ENCODE assay signal across 7 mouse cellular contexts in genomic region chr8:94433981-94434466, GRCm38 (mm10). TPM values are rescaled to one million over a fixed set of nuclear protein-coding genes. Genes with fewer than 3 reads are reported as not detected.
A peak's percentile ranks its signal among the peaks of the same experiment; 100 is the strongest.
DNase-seq lines count a peak whose midpoint lies in the region; ATAC-seq and TF ChIP-seq lines count a peak whose summit lies in the region.

Gene Nlrc5, plus strand, starts transcription at chr8:94434356.

- no peaks in the 10 kb centered on the region for H3K4me1 ChIP-seq in embryonic facial prominence, embryonic 11.5 days (ENCODE audit: control insufficient read depth, insufficient read depth, low read length)
- no peaks in the 10 kb centered on the region for H3K4me1 ChIP-seq in limb, embryonic 11.5 days (ENCODE audit: control insufficient read depth, insufficient read depth, low read length)
- H3K4me1 ChIP-seq in midbrain, embryonic 13.5 days (replicated peaks): peaks cover 9% of the 10 kb centered on the region
- H3K4me1 ChIP-seq in small intestine, adult 2 months (ENCODE audit: control insufficient read depth, insufficient read depth, insufficient read length, low read length): peaks cover 2% of the 10 kb centered on the region; the same call in 1 of the 2 replicates

- H3K4me2 ChIP-seq in embryonic facial prominence, embryonic 11.5 days (ENCODE audit: low read depth, low read length): peak within 1 kb of the TSS; percentile 84
- H3K4me2 ChIP-seq in limb, embryonic 11.5 days (ENCODE audit: low read depth, severe bottlenecking): peak within 1 kb of the TSS; percentile 85
- peak within 1 kb of the TSS; percentile 67 for H3K4me2 ChIP-seq in midbrain, embryonic 13.5 days (replicated peaks)

- H3K27ac ChIP-seq in embryonic facial prominence, embryonic 11.5 days (replicated peaks; ENCODE audit: low read depth, low read length): no peak within 1 kb of the TSS
- no peak within 1 kb of the TSS for H3K27ac ChIP-seq in limb, embryonic 11.5 days (replicated peaks; ENCODE audit: low read depth, low read length)
- H3K27ac ChIP-seq in midbrain, embryonic 13.5 days: no peak within 1 kb of the TSS
- H3K27ac ChIP-seq in small intestine, adult 2 months (ENCODE audit: insufficient read depth, low read depth, low read length): peak within 1 kb of the TSS; percentile 37; the same call in 1 of the 2 replicates

- peak; percentile 15; the same call in 1 of the 2 replicates for TF ChIP-seq CTCF in small intestine, adult 2 months (IDR thresholded peaks at IDR 0.05; ENCODE audit: extremely low read depth, insufficient read length, insufficient replicate concordance, low read depth, low read length)

- no peaks in the 10 kb centered on the region for H3K9me3 ChIP-seq in embryonic facial prominence, embryonic 11.5 days (replicated peaks; ENCODE audit: control insufficient read depth, low read length)
- no peaks in the 10 kb centered on the region for H3K9me3 ChIP-seq in limb, embryonic 11.5 days (ENCODE audit: control insufficient read depth, low read length)
- H3K9me3 ChIP-seq in midbrain, embryonic 13.5 days: no peaks in the 10 kb centered on the region

- 2% methylated on average over 29 of the region's 29 CpGs for WGBS in embryonic facial prominence, embryonic 11.5 days
- 1% methylated on average over 29 of the region's 29 CpGs for WGBS in limb, embryonic 11.5 days
- 3% methylated on average over 29 of the region's 29 CpGs for WGBS in midbrain, embryonic 13.5 days
- WGBS in small intestine, adult 2 months: 1% methylated on average over 29 of the region's 29 CpGs

- peak; percentile 70 to 77 for DNase-seq in adrenal gland, adult 18-20 months (ENCODE audit: low spot score in 2 of 2)
- peak; percentile 68 for DNase-seq in embryonic facial prominence, embryonic 11.5 days (ENCODE audit: low spot score)
- peak; percentile 99 for DNase-seq in heart, adult 11 months
- DNase-seq in kidney, adult 18-20 months: peak; percentile 82
- peak; percentile 66 for DNase-seq in limb, embryonic 11.5 days (ENCODE audit: low spot score)

- H3K36me3 ChIP-seq in embryonic facial prominence, embryonic 11.5 days (replicated peaks; ENCODE audit: control insufficient read depth, insufficient read depth, low read depth, low read length): no peaks in the 10 kb centered on the region
- no peaks in the 10 kb centered on the region for H3K36me3 ChIP-seq in limb, embryonic 11.5 days (ENCODE audit: control insufficient read depth, insufficient read depth, low read length)
- H3K36me3 ChIP-seq in midbrain, embryonic 13.5 days: no peaks in the 10 kb centered on the region
- no peaks in the 10 kb centered on the region for H3K36me3 ChIP-seq in small intestine, adult 2 months (ENCODE audit: control insufficient read depth, insufficient read depth, low read length)

- no peak for TF ChIP-seq POLR2A in small intestine, adult 2 months (IDR thresholded peaks at IDR 0.05; ENCODE audit: low read depth, low read length)

- H3K27me3 ChIP-seq in embryonic facial prominence, embryonic 11.5 days (ENCODE audit: control insufficient read depth, insufficient read depth, low read length): peaks cover 5% of the 10 kb centered on the region; the same call in 1 of the 2 replicates
- H3K27me3 ChIP-seq in limb, embryonic 11.5 days (ENCODE audit: control insufficient read depth, insufficient read depth, low read length): peaks cover 7% of the 10 kb centered on the region; the same call in 1 of the 2 replicates
- H3K27me3 ChIP-seq in midbrain, embryonic 13.5 days: peaks cover 23% of the 10 kb centered on the region
- no peaks in the 10 kb centered on the region for H3K27me3 ChIP-seq in small intestine, adult 2 months (ENCODE audit: control insufficient read depth, insufficient read depth, low read length)

- H3K9ac ChIP-seq in embryonic facial prominence, embryonic 11.5 days (replicated peaks; ENCODE audit: low read length): peak within 1 kb of the TSS; percentile 47
- no peak within 1 kb of the TSS for H3K9ac ChIP-seq in limb, embryonic 11.5 days (ENCODE audit: low read length)
- H3K9ac ChIP-seq in midbrain, embryonic 13.5 days (replicated peaks): peak within 1 kb of the TSS; percentile 48; the same call in 1 of the 2 replicates

- H3K4me3 ChIP-seq in embryonic facial prominence, embryonic 11.5 days (ENCODE audit: low read depth, low read length): peak within 1 kb of the TSS; percentile 39
- peak within 1 kb of the TSS; percentile 35 for H3K4me3 ChIP-seq in limb, embryonic 11.5 days (ENCODE audit: low read depth, low read length)
- peak within 1 kb of the TSS; percentile 40 for H3K4me3 ChIP-seq in midbrain, embryonic 13.5 days (replicated peaks)
- peak within 1 kb of the TSS; percentile 82 for H3K4me3 ChIP-seq in small intestine, adult 2 months (ENCODE audit: low read depth, low read length)

- no peak for ATAC-seq in embryonic facial prominence, embryonic 11.5 days (replicated peaks; ENCODE audit: insufficient number of reproducible peaks, low FRiP score, low TSS enrichment, low read depth)
- ATAC-seq in limb, embryonic 11.5 days (ENCODE audit: insufficient number of reproducible peaks, low FRiP score, low TSS enrichment, low read depth): no peak
- ATAC-seq in midbrain, embryonic 13.5 days: no peak

RNA-seq across cellular contexts. Expression of gene Nlrc5, which starts in this region (rescaled TPM):
- 10 to 100 TPM in 1 of 2 experiments, 1 to 10 TPM in 1; 7.1 to 23.7 TPM for total RNA-seq in adrenal gland, adult 18-20 months (2021)
- 0.08 and 0.14 TPM in 2 replicates for polyA plus RNA-seq in embryonic facial prominence, embryonic 11.5 days (2014; fragmentation: Nextera tagmentation; extraction: Ambion mirVana)
- 0.24 TPM in 1 of 2 replicates, not detected in the other for polyA plus RNA-seq in limb, embryonic 11.5 days (2014; fragmentation: Nextera tagmentation; extraction: Ambion mirVana)
- polyA plus RNA-seq in midbrain, embryonic 13.5 days (2015; fragmentation: Nextera tagmentation; extraction: Ambion mirVana): 0.27 and 0.28 TPM in 2 replicates
- 3.4 and 7.4 TPM in 2 replicates for polyA plus RNA-seq in small intestine, adult 2 months (2012; rRNA removed)

Comparison
In these comparisons a context has a peak if more than half of its experiments do, and no peak if none do; other contexts are left out.
1. Peak in DNase-seq, H3K4me3 ChIP-seq, H3K9ac ChIP-seq and H3K4me2 ChIP-seq in embryonic facial prominence, embryonic 11.5 days; RNA of the gene not detected or under 1 TPM.
2. Peak in DNase-seq, H3K4me3 ChIP-seq and H3K4me2 ChIP-seq in limb, embryonic 11.5 days; RNA of the gene not detected or under 1 TPM.